9 mouse cellular contexts compared by ENCODE assay signal in the genomic region with DNA sequence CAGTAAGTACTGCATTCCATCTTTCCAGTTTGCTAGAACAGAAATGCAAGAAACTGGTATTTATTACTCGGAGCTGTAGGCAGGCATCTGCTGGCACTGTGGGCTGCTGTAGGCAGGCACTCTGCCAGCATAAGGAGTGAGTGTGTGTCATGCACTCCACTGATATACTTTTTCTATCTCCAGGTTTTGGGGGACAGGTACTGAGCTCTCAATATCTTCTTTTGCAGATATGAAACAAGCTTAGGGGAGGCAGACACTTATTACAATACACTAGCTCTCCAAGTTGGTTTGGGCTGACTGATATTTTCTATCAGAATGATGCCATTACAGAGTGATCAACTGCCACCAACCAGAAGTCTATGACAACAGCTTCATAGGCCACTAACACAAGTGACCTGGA. TPM values are rescaled to one million over a fixed set of nuclear protein-coding genes. Genes with fewer than 3 reads are reported as not detected.
DNase-seq lines count a peak whose midpoint lies in the region; ATAC-seq lines count a peak whose summit lies in the region.
"Had no signal": no experiment of that assay in that cellular context is flagged by ENCODE, and none has a peak within 500 bp of the region (broad histone marks: within the 10 kb centered on the region; RNA-seq: fewer than 3 reads in every experiment).

No protein-coding gene starts in this region.

- peak; percentile 26 to 44; a peak in 1 of 4 replicates for ATAC-seq in hematopoietic stem cell, adult 5-6 weeks (replicated peaks in 1 of 2; ENCODE audit: insufficient read depth in 1 of 2, low FRiP score in 2 of 2, low TSS enrichment in 1 of 2, low read depth in 1 of 2, poor library complexity in 2 of 2, severe bottlenecking in 2 of 2)
- peak; percentile 93 for ATAC-seq in megakaryocyte-erythroid progenitor cell, adult 5-6 weeks (replicated peaks; ENCODE audit: low FRiP score, low TSS enrichment, poor library complexity, severe bottlenecking)
- ATAC-seq in granulocyte monocyte progenitor cell, adult 5-6 weeks (replicated peaks; ENCODE audit: poor library complexity, severe bottlenecking), result no peak

- DNase-seq in layer of hippocampus, adult 9-11 months, result peak; percentile 60
- DNase-seq in layer of hippocampus, adult 9-10 months (ENCODE audit: low spot score), result no peak
- peak; percentile 65 for DNase-seq in c-Kit-positive CD71-positive TER-119-positive erythroid progenitor cells, embryonic 14.5 days (ENCODE audit: low spot score)
- no peak for DNase-seq in kidney, adult 8-10 months
- DNase-seq in B cell, adult 2 months, result no peak
- DNase-seq: kidney, postnatal 36 days had no signal

RNA-seq across cellular contexts. Expression of gene Tapt1, which starts 23.0 kb away (rescaled TPM):
- 177 and 217 TPM in 2 replicates for total RNA-seq in hematopoietic stem cell, adult 5-6 weeks (2017)
- 111 and 116 TPM in 2 replicates for total RNA-seq in megakaryocyte-erythroid progenitor cell, adult 5-6 weeks (2014; fragmentation: Nextera tagmentation)
- total RNA-seq in megakaryocyte-erythroid progenitor cell, adult 5-6 weeks (2017), result 125 and 173 TPM in 2 replicates
- total RNA-seq in granulocyte monocyte progenitor cell, adult 5-6 weeks (2014; fragmentation: Nextera tagmentation), result 25.5 and 46.5 TPM in 2 replicates
- total RNA-seq in granulocyte monocyte progenitor cell, adult 5-6 weeks (2017), result 45.6 and 64.7 TPM in 2 replicates

Comparison
In these comparisons a context has a peak if more than half of its experiments do, and no peak if none do; other contexts are left out.
1. DNase-seq: peak in layer of hippocampus, adult 9-11 months (single experiment) and c-Kit-positive CD71-positive TER-119-positive erythroid progenitor cells, embryonic 14.5 days (single experiment); none in layer of hippocampus, adult 9-10 months (single experiment), kidney, adult 8-10 months (0 of 2) and B cell, adult 2 months (0 of 2).